Mouse (Mus musculus) layer of hippocampus, adult 11-12 months (tissue): Measurements from ENCODE around the gene Rpl22l1.
"Not testable (repeated sequence)": the region's sequence is repeated elsewhere in the genome, so short reads cannot be mapped to it uniquely, and the experiment has no call there.

ENCODE experiments used
- DNase-seq: peaks from one replicate; pipeline ENCODE4 v3.0.0; 2022; ENCODE audit warnings: low spot score

Gene Rpl22l1

GRCm38 (mm10) chr3:28841886-28842649, 36.8 kb downstream of the Rpl22l1 start:
- DNase-seq: no peak

GRCm38 (mm10) chr3:28843231-28843630, 38.0 kb downstream of the Rpl22l1 start:
- no peak for DNase-seq

DNA sequence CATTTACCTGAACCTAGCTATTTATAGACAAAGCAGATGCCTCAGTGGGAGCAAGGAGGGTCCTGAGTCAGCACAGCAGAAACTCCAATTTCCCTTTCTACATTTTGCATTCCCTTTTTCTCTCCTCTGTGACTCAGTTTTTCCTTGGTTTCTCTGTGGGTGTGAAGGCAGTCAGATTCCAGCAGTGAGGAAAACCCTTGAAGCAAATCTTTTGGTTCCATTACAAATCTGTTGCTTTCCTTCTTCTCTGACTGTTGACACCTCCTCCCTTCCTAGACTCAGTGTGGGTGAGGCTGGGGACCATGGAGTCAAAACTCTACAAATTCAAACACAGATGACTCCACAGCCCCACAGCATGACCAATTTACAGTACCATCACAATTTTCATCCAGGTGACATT, 41.9 kb downstream of the Rpl22l1 start:
- no peak for DNase-seq

DNA sequence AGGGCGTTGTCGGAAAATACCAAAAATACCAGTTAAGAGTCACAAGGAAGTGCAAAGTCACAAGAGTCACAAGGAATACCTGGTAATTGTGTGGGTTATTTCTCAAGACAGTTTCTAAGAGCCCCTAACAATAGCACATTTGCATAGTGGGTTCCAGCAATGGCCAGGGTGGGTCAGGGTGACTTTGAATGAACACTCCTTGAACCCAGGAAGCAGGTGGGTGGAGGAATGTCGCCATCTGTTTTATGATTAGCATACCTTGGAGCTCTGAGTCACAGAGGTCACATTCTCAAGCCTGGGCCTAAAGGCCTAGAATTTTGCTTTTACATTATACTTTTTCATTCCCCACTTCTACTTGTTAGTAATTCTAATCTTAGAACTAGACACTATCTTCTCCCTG, 46.9 kb downstream of the Rpl22l1 start:
- DNase-seq: not testable (repeated sequence)
